Mouse (Mus musculus): Measurements from ENCODE around the gene Slc18a2.

The Slc18a2 gene

DNA sequence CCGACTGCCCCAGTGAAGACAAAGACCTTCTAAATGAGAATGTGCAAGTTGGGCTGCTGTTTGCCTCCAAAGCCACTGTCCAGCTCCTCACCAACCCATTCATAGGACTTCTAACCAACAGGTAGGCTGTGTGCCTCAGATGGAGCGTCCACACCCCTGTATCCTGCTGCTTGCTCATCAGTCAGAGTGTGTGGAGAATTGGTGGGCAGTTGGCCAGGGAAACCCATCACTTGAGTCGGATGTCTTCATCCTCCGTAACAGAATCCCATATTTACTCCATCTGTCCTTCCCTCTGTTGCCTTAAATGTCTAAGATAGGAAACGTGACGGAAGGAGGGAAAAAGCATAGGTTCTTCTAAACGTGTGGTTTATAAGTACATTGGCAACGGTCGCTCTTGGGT, 2.5 kb downstream of the Slc18a2 start:
- POLR2A ChIA-PET, result interaction anchor here in 2 of 4 experiments (0.6 to 1.6 kb wide), 3 partner anchors 10 to 461 kb away, joined by 3 to 4 read pairs (median 4); partner anchors contain the start of gene Pdzd8 (in 1 of the 2)

DNA sequence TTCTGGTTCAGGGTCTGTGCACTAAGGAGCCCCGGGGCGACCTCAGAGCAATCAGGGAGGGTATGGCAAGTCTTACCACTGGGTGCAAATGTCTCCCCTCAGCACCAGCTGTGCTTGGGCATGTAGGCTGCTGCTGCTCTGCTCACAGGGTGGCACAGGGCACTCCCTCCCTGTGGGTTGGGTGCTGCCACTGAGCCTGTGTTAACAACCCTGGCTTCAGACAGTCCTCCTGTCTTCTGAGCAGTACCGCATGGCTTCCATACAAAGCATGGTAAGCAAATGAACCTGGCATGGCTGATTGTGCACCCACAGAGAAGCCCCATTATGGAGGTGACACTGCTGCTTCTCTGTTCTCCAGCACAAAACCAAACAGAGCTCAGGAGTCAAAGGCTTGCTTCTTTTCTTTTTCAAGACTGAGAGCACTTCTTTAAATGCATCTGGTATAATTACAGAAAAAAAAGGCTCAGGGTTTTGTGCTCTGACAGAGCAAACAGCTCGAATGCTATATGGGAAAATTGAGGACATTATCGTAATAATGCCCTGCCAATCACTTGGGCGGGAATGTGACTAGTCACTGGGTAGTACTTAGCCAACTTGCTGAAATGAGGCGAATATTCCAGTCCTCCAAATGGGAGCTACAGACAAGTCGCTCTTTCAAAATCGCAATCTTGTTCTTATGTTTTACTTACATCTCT, 4.3 kb downstream of the Slc18a2 start:
- ChIA-PET CTCF (interaction anchor here in 2 of 4 experiments (0.9 to 1.3 kb wide), 3 partner anchors 25 to 26 kb away, joined by 3 to 6 read pairs (median 3); no protein-coding TSS in a partner anchor), POLR2A (interaction anchor here in 1 of 4 experiments (1.5 to 2.0 kb wide), 2 partner anchors 8 to 11 kb away, joined by 3 to 8 read pairs; no protein-coding TSS in a partner anchor)

More for the DNA sequence above, 2.5 kb downstream of the Slc18a2 start:
- CTCF ChIA-PET, result interaction anchor here in 3 of 4 experiments (0.6 to 3.8 kb wide), 4 partner anchors 23 to 74 kb away, joined by 3 to 20 read pairs (median 6); no protein-coding TSS in a partner anchor

DNA sequence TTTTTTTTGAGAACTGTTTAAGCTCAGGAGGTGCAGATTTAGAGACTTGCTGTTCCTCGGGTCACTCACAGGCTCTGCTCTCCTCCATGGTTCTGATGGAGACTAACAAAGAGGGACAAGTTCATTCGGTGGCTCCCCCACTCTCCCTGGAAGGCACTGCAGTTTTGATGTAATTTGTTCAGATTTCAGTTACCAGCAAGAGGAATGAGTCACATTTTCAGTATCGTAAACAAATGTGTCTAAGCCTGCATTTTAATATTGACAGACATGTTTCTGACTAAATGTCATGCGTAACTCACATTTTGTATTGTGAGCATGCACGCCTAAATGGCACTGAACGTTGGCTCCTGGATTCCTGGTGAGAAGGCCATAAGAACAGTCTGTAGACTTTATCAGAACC, 5.2 kb downstream of the Slc18a2 start:
- ChIA-PET POLR2A (interaction anchor here in 1 of 4 experiments (2.0 kb wide), 1 partner anchor 10 kb away, joined by 8 read pairs; no protein-coding TSS in a partner anchor), CTCF (interaction anchor here in 2 of 4 experiments (0.9 to 1.1 kb wide), 2 partner anchors 26 to 27 kb away, joined by 3 read pairs; no protein-coding TSS in a partner anchor)

DNA sequence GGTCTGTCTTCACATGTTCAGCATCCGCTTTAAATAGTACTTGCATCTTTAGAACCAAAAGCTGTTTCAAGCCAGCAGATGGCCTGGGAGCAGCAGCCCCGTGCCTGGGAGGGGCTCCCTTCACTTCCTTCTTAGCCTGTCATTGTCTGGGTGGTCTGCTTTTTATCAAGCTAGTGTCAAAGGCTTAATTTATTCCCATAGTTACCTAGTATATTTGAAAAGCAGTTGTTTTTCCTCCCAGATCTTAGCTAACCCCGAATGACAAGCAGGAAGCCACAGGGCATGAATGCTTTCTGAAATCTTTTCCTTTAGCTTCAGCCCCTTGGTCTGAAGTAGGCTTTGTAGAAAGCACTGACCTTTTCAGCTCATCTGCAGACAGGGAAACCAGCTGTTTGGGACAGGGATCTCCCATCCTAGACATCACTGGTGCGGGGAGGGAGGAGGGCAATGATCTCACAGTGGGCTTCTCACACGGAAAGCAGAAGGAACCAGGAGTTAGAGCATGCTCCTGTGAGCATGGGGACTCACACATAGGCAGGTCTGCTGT, 6.8 kb downstream of the Slc18a2 start:
- ChIA-PET CTCF (interaction anchor here in 1 of 4 experiments (1.3 to 1.4 kb wide), 2 partner anchors 28 to 188 kb away, joined by 3 to 5 read pairs; no protein-coding TSS in a partner anchor), POLR2A (no interaction called here)

DNA sequence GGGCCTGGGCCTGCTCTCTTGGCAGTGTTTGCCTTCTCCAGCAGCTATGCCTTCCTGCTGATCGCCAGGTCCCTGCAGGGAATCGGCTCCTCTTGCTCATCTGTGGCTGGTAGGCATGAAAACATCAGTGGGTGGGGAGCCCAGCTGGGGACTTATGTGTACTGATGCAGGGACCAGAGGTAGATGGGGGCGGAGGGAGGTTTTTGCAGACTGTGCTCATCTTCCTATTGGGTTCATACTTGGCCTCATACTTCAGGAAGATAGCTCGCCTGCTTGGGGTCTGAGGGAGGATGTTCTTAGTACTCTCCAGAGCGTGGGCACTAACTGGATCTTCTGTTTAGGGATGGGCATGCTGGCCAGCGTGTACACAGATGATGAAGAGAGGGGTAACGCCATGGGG, 12.5 kb downstream of the Slc18a2 start:
- CTCF ChIA-PET, result interaction anchor here in 1 of 4 experiments (1.2 kb wide), 1 partner anchor 33 kb away, joined by 3 read pairs; no protein-coding TSS in a partner anchor

DNA sequence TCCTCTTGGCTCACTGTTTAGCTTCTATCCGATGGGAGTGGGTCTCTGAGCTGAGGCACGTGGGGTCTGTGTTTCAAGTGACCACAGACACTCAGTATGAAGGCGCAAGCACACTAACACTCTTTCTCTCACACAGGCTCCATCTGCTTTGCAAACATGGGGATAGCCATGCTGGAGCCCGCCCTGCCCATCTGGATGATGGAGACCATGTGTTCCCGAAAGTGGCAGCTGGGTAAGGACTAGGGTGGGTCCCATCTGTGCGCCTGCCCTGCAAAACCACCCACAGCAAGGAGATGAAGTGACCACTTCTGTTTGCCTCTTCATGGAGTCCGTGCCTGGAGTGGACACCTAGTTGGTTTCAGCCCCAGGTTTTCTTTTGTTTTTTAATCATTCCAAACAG, 15.7 kb downstream of the Slc18a2 start:
- POLR2A ChIA-PET, result interaction anchor here in 1 of 4 experiments (2.0 kb wide), 1 partner anchor 10 kb away, joined by 8 read pairs; no protein-coding TSS in a partner anchor
- CTCF ChIA-PET, result interaction anchor here in 2 of 4 experiments (1.0 kb wide), 2 partner anchors 37 kb away, joined by 3 to 4 read pairs; no protein-coding TSS in a partner anchor

More for the DNA sequence above, 12.5 kb downstream of the Slc18a2 start:
- POLR2A ChIA-PET, result interaction anchor here in 1 of 4 experiments (0.6 to 1.4 kb wide), 2 partner anchors 9 to 384 kb away, joined by 3 to 6 read pairs; no protein-coding TSS in a partner anchor

DNA sequence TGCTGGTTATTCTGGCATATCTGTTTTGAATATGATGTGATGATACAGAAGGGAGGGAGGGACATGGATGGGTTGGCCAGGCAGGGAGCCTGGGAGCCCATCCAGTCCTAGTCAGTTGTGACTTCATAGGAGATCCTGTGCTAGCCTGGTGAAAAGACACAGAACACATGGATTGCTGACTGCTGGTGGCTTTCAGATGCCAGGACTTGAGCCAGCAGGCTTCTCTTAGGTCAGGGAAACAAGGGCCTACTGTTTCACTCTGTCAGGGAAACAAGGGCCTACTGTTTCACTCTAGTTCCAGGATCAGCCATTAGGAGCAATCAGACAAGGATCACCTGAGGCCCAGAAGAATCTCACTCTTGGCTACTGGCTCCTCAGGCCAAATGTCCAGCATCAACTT, 20.1 kb downstream of the Slc18a2 start:
- ChIA-PET CTCF (interaction anchor here in 1 of 4 experiments (0.7 kb wide), 1 partner anchor 41 kb away, joined by 4 read pairs; no protein-coding TSS in a partner anchor), POLR2A (interaction anchor here in 2 of 4 experiments (0.5 to 2.2 kb wide), 3 partner anchors 9 to 307 kb away, joined by 3 to 7 read pairs (median 4); no protein-coding TSS in a partner anchor)

DNA sequence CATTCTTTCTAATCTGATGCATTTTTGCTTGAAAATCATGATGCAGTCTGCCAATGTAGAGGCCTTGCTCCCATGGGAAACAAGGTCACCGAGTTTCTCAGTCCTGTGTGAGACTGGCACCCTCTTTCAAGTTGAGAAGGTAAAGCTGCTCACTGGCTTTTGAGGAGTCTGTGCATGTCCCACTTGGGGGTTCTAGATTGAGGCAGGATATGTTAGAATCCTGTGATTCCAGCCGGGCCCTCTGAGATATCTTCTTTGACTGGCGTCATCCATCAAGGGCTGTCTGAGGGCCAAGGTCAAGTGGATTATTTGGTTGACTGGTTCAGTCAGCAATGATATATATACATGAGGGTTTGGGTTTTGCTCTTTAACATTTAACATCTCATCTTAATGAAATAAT, 21.3 kb downstream of the Slc18a2 start:
- ChIA-PET POLR2A (no interaction called here), CTCF (no interaction called here)

DNA sequence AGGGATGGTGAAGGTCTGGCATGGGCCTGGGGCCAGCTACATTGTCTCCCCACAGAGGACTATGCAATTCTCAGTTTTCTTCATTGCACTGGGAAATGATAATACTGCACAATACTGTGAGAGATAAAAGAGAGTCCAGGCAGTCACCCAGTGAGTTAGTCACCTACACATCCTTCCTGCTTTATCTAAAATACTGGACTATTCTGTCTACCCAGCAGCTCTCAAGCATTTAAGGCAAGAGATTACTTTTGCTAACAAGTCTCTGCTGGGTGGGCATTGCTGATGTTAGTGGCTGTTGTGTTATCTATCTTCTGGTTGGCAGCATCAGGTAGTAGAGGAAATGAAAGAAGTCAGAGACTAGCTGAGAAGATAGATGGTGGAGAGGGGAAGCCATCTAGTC, 28.3 kb downstream of the Slc18a2 start:
- POLR2A ChIA-PET, result no interaction called here
- CTCF ChIA-PET, result interaction anchor here in 1 of 4 experiments (0.6 kb wide), 1 partner anchor 10 kb away, joined by 5 read pairs; no protein-coding TSS in a partner anchor

DNA sequence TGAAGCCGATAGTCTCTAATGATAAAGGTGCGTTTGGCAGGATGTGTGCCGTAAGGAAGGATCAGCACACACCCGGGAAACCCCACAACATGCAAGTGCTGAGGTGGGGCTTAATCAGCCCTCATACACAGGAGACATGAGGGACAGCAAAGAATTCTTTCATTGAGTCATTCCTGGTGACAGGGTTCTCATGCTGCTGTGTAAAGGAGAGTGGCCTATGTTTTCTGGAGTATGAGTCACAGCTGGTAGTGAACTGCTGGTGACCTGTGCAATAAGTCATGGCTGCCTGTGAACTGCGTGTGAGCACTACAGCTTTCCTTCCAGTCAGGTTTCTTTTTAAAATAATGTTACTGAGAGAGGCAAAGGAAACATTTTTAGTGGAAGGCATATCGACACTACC, 29.1 kb downstream of the Slc18a2 start:
- ChIA-PET POLR2A (interaction anchor here in 2 of 4 experiments (0.7 to 2.0 kb wide), 4 partner anchors 9 to 345 kb away, joined by 4 to 7 read pairs (median 4); no protein-coding TSS in a partner anchor), CTCF (interaction anchor here in 2 of 4 experiments (1.3 to 2.5 kb wide), 2 partner anchors 50 kb away, joined by 3 to 10 read pairs; no protein-coding TSS in a partner anchor)

DNA sequence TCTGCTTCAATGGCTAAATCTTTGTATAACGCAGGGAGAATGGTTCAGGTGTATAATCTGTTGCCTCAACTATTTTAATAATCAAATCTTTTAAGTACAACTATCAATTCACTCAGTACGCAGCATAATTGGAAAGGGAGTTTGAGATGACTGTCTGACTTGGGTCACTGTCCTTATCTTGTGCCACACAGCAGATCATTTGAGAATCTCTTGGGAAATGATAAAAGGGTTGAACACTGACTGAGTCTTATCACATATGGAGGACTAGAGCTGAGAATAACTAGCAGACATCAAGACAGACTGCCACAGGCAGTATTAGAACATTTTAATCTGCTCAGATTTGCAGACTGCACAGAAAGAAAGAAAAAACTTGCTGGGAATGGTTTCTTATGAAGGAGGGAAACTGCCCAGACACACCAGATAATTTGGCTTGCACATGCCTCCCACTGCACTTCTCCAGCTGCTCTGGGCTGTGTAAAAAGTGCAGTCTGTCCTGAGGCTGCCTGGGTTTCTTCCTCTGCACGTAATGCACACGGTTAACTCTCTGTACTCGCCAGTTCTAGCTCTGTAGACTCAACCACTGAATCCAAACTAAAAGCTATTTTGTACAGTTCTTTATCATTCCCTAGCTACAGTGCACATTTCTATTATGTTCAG, 31.6 kb downstream of the Slc18a2 start:
- CTCF ChIA-PET, result interaction anchor here in 1 of 4 experiments (1.0 to 2.5 kb wide), 2 partner anchors 53 kb away, joined by 5 to 10 read pairs; no protein-coding TSS in a partner anchor
- POLR2A ChIA-PET, result no interaction called here

DNA sequence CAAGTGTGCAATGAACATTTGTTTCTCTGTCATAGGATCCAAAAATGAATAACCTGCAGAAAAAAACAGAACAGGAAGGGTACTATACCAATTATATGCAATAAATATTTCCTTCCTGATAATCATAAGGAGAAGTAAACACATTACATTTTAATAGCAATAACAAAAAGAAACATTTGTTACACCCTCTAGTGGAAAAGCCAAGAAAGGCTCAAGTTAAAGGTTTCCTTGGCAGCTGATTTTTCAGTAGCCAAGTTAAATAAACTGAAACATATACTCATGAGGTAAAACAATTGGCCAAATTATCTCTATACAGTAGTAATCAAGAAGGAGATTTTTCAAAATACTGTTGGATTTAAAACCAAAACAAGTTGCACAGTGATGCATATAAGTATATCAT, 54.6 kb downstream of the Slc18a2 start:
- CTCF ChIA-PET, result interaction anchor here in 2 of 4 experiments (0.5 to 1.3 kb wide), 3 partner anchors 8 to 509 kb away, joined by 3 to 5 read pairs (median 4); no protein-coding TSS in a partner anchor

DNA sequence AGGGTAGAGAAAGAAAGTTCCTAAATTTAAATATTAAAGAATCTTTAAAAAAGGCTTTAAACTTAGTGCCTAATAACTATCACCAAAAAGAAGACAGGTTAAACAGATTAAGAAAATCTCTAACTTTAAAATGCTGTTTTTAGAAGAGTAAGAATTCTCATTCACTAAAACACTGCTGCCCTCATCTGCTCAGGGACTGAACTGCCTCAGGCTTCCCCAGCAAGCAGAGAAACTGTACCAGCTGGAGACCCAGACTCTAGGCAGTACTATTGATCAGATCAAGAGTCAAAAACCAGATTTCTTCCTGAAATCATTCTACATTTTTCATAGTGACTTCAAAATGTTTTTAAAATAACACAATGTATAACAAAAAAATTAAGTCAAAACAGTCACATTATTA, 55.9 kb downstream of the Slc18a2 start:
- ChIA-PET POLR2A (no interaction called here), CTCF (interaction anchor here in 2 of 4 experiments (1.0 kb wide), 2 partner anchors 77 kb away, joined by 4 to 5 read pairs; no protein-coding TSS in a partner anchor)

More for the DNA sequence above, 54.6 kb downstream of the Slc18a2 start:
- POLR2A ChIA-PET, result no interaction called here

DNA sequence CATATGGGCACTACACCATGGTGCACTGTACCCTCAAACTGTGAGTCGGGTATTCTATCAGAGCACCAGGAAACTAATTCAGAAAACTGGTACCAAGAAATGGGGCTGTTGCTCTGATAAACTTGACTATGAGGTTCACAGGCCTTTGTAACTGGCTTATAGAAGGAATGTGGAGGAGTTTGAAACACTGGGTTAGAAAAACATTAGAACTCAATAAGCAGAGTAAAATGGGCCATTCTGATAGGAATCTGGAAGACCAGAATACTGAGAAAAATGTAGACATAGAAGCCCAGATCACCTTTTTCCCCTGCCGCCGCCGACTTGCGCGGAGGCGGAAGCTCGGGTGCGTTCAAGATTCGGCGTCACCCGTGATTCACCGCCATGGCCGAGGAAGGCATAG, 61.3 kb downstream of the Slc18a2 start, which contains the start of gene Rps12-ps3:
Rps12-ps3 (plus strand) TSS at position 301 of the 400 bp plus-strand sequence.
- POLR2A ChIA-PET, result no interaction called here
- CTCF ChIA-PET, result no interaction called here

DNA sequence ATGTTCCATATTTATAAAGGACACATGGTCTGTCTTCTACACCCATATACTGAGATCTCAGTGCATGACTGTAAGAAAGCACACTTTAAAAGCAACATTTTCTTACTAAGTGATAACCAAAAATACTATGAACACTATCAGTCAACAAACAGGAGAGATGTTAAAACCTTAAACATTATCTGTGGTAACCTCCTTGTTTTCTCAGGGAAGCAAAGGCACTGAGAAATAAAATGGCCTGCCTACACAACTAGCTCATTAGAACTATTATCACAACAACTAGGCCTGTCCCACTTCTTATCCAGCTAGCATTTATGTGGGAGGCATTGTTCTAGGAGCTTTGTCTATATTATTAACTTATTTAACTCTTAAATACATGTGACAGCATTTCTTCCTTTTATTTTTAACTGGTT, 70.1 kb downstream of the Slc18a2 start:
- ChIA-PET POLR2A (no interaction called here), CTCF (no interaction called here)

DNA sequence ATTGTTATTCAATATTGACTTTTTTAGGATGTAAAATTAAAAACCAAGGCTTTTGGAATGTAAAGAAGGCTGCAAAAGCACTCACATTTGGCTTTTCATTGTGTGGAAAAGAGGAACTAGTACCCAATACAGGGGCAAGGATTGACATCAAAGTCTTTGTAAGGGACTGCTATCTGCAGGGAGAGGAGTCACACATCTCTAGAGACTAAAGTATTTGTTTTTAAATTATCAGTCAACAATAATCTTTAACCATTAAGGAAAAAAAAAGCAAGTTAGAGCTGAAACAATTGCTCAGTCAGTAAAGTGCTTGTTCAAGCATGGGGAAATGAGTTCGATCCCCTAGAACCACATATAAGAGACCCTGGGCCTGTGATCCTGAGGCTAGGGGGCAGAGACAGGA, 76.0 kb downstream of the Slc18a2 start:
- POLR2A ChIA-PET, result interaction anchor here in 2 of 4 experiments (1.9 to 2.5 kb wide), 2 partner anchors 8 kb away, joined by 6 to 7 read pairs; partner anchors contain the start of gene Pdzd8 (in 1 of the 2)
- CTCF ChIA-PET, result no interaction called here

DNA sequence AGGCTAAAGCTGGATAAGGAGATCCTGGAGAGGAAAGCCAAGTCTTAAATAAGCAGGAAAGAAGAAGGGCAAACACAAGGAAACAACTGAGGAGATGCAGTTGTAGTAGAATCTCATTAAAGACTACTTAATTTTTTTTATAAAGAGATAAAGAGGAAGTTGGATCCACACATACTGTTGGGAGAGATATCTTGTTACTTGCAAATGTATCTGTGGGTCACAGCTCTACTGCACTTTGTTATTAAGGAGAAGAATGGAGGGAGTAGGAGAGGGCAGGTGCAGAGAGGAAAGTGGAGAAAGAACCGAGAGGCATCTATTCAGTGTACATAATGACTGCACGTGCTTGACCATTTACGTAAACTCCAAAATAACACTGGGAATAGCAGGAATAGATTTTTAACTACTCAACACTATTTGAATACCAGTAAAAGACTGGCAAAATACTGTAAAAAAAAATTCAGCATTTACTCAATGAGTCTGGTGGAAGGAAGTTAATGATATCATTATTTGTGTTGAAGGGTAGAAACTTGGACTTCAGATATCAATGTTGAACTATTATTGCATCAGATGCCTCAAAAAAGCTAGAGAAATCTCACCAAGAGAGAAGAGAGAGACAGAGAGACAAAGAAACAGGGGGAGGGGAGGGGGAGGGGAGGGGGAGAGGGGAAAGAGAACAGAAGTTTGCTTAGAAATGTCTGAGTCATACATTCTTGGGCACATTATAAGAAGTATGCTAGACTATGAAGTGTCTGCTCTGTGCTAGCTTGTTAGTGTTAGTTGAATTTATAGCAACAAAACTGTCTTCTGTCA, 77.4 kb downstream of the Slc18a2 start:
- CTCF ChIA-PET, result no interaction called here
- POLR2A ChIA-PET, result interaction anchor here in 2 of 4 experiments (0.6 kb wide), 3 partner anchors 34 to 221 kb away, joined by 3 to 8 read pairs (median 3); no protein-coding TSS in a partner anchor

DNA sequence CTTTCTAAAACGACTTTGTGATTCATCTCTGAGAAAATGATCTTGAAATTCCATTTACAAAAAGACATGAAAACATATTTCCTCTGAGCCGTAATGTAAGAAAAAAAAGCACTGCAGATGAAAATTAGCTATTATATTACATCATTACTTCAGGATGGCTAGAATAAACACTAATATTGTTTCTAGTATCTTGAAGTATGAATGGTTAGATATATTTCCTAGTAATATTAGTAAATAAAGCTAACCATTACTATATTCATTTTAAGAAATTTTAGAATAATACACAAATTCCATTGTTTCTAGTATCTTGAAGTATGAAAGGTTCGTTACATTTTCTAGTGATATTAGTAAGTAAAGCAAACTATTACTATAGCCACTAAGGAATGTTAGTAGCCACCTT, 79.2 kb downstream of the Slc18a2 start:
- CTCF ChIA-PET, result no interaction called here
- POLR2A ChIA-PET, result interaction anchor here in 1 of 4 experiments (1.3 to 2.0 kb wide), 2 partner anchors 10 to 17 kb away, joined by 4 to 5 read pairs; no protein-coding TSS in a partner anchor

Measured in embryonic stem cell, embryonic (primary cell).